Mouse (Mus musculus) midbrain, postnatal 0 days (tissue): ENCODE measurements at regions not wholly inside any gene's neighbourhood (a gene's known extent, or its start where the extent isn't known, plus 50 kb on each side); places are given as distances from the start of the nearest gene placed in this dataset.

Experiments used
- ATAC-seq: fragments of 200-750 bp; cut with Nextera tagmentation; 2 replicates; pipeline ENCODE4 v1.8.0; 2017; ENCODE audit warnings: moderate number of reproducible peaks, mild to moderate bottlenecking, moderate TSS enrichment, moderate library complexity; ENCODE audit not compliant: low FRiP score
- DNase-seq: peaks from one replicate; pipeline ENCODE4 v3.0.0-alpha.2; 2015; ENCODE audit warnings: low spot score
- H3K27ac ChIP-seq: fragments of 300-500 bp; sonication (generic); 2 replicates; pipeline ENCODE4 v1.5.1; 2014; ENCODE audit warnings: low read depth, mild to moderate bottlenecking, low read length, mixed read lengths
- H3K27me3 ChIP-seq: fragments of 300-500 bp; sonication (generic); 2 replicates; pipeline ENCODE4 v1.6.1; 2014; ENCODE audit warnings: low read length, control low read depth, mixed read lengths; ENCODE audit not compliant: insufficient read depth
- H3K36me3 ChIP-seq: fragments of 300-500 bp; sonication (generic); 2 replicates; pipeline ENCODE4 v1.6.1; 2014; ENCODE audit warnings: low read length, control low read depth, mixed read lengths; ENCODE audit not compliant: insufficient read depth
- H3K4me1 ChIP-seq: fragments of 300-500 bp; sonication (generic); 2 replicates; pipeline ENCODE4 v1.6.1; 2014; ENCODE audit warnings: mild to moderate bottlenecking, control low read depth, antibody characterized with exemption, low read length, mixed read lengths; ENCODE audit not compliant: insufficient read depth
- H3K4me2 ChIP-seq: fragments of 300-500 bp; sonication (generic); 2 replicates; pipeline ENCODE4 v1.6.1; 2014; ENCODE audit warnings: low read depth, mild to moderate bottlenecking, low read length, mixed read lengths; ENCODE audit not compliant: poor library complexity, severe bottlenecking
- H3K4me3 ChIP-seq: fragments of 300-500 bp; sonication (generic); 2 replicates; pipeline ENCODE4 v1.5.1; 2014; ENCODE audit warnings: low read depth, mild to moderate bottlenecking, low read length, moderate library complexity
- H3K9ac ChIP-seq: fragments of 300-500 bp; sonication (generic); replicated peaks from 2 replicates; pipeline ENCODE4 v1.6.1; 2014; ENCODE audit warnings: mild to moderate bottlenecking, low read length, moderate library complexity, mixed read lengths; ENCODE audit not compliant: poor library complexity, severe bottlenecking
- H3K9me3 ChIP-seq: fragments of 300-500 bp; sonication (generic); 2 replicates; pipeline ENCODE4 v1.6.1; 2016; ENCODE audit warnings: low read length, control low read depth
- CTCF ChIP-seq: IDR thresholded peaks from 2 replicates; pipeline ENCODE4 v1.5.1; 2016; ENCODE audit warnings: antibody characterized with exemption, mild to moderate bottlenecking
- WGBS: fragments of 180-500 bp; shearing (Covaris S2); extraction: QIAGEN DNeasy Blood & Tissue Kit; methylation state at CpG from one replicate; pipeline ENCODE4 v1.1.7; 2014; 5-methylcytosine and 5-hydroxymethylcytosine counted together

DNA sequence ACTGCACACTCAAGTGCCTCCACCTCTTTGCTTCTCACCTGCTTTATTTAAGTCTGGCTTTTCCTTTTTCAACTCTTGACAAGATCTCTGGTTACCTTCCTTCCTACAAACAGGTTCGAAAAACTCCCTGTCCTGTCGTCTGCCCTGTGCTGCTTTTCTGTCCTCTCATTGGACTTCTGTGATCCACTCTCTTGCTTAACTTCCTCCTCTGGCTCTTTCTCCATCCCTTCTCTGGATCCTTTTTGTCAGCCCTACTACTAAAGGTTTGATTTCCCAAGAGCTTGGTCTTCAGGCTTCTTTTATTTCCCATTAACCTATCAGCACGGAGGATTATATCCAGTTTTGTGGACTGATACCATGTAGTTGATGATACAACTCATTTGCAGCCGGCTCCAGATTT, 149.8 kb downstream of the Satb1 start:
- Histone ChIP-seq H3K9ac (no peak overlapping the region), H3K9me3 (no peaks in the 10 kb centered on the region)

DNA sequence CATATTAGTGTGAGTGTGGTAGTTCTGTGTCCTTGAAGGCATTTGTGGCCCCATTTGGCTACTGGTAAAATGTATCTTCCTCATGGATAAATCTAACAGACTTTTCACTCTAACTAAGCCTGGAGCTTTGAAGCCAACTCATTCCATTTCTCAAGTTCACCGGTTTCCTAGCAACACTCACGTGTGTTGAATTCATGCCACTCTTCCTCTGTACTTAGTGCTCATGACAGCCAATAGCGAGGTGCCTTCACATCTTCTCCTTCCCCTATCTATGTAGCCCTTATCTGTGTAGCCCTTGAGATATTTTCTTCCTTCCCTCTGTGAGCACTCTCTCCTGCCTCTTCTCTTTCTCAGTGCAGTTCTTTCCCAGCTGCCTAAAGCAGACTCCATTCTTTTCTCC, 150.7 kb downstream of the Satb1 start:
- Histone ChIP-seq H3K9ac (no peak overlapping the region), H3K4me2 (no peak overlapping the region), H3K27me3 (no peaks in the 10 kb centered on the region), H3K36me3 (no peaks in the 10 kb centered on the region), H3K4me3 (no peak overlapping the region), H3K4me1 (no peaks in the 10 kb centered on the region), H3K9me3 (no peaks in the 10 kb centered on the region), H3K27ac (no peak overlapping the region)
- 56% methylated on average over 3 of the region's 3 CpGs for WGBS
- TF ChIP-seq CTCF: no peak
- DNase-seq (peak; percentile 71), ATAC-seq (peak; percentile 71; the same call in 1 of the 2 replicates)

More for the DNA sequence above, 149.8 kb downstream of the Satb1 start:
- no peak overlapping the region for H3K27ac ChIP-seq
- H3K27me3 ChIP-seq: no peaks in the 10 kb centered on the region
- no peak for DNase-seq
- 91% methylated on average over 4 of the region's 4 CpGs for WGBS
- no peaks in the 10 kb centered on the region for H3K36me3 ChIP-seq
- no peak overlapping the region for H3K4me2 ChIP-seq
- no peak for ATAC-seq
- H3K4me1 ChIP-seq: no peaks in the 10 kb centered on the region
- TF ChIP-seq CTCF: no peak
- no peak overlapping the region for H3K4me3 ChIP-seq

DNA sequence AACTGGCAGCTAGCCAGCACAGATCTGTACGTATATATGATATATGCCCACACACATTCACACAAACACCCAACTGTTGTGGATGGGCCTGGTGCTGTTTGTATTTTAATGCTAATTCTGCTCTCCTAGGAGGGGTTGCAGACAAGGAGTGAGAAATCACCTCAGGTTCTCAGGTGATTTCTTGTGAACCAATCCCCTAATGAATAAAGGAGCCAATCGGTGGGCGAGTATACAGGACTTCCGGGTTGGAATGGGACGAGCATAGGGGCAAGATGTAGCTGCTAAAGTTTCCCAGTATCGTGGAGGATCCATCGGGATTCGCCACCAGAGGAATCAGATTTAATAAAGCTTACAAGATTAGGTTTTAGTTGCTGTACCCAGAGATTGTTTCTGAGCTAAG, 155.6 kb downstream of the Satb1 start:
- no peaks in the 10 kb centered on the region for H3K36me3 ChIP-seq
- no peaks in the 10 kb centered on the region for H3K9me3 ChIP-seq
- no peak overlapping the region for H3K4me3 ChIP-seq
- no peaks in the 10 kb centered on the region for H3K4me1 ChIP-seq
- no peak for ATAC-seq
- H3K4me2 ChIP-seq: no peak overlapping the region
- H3K9ac ChIP-seq: no peak overlapping the region
- H3K27ac ChIP-seq: no peak overlapping the region
- WGBS: 94% methylated on average over 8 of the region's 8 CpGs
- TF ChIP-seq CTCF: no peak
- H3K27me3 ChIP-seq: no peaks in the 10 kb centered on the region
- DNase-seq: no peak

DNA sequence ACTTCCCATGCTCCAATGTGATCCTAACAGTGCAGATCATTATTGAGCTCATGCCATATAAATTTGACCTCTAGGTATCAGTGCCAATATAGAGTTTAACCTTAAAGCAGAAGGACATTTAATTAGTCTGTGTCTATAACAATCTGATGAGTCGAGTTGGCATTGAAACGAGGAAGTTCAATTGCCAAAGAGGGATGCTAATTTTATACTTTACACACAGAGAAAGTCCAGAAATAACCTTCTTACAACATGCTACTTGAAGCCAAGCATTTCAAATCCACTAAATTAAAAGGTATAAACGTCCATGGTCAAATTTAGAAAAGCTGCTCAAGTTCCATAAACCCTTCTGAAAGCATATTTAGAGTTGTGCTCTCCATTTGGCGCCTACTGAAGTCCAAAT, 174.7 kb downstream of the Satb1 start:
- Histone ChIP-seq H3K36me3 (no peaks in the 10 kb centered on the region), H3K27ac (no peak overlapping the region), H3K9me3 (no peaks in the 10 kb centered on the region), H3K4me3 (no peak overlapping the region), H3K27me3 (no peaks in the 10 kb centered on the region), H3K9ac (no peak overlapping the region), H3K4me2 (no peak overlapping the region), H3K4me1 (no peaks in the 10 kb centered on the region)
- no peak for TF ChIP-seq CTCF
- no peak for DNase-seq
- ATAC-seq: no peak
- WGBS: 79% methylated on average over 4 of the region's 4 CpGs

DNA sequence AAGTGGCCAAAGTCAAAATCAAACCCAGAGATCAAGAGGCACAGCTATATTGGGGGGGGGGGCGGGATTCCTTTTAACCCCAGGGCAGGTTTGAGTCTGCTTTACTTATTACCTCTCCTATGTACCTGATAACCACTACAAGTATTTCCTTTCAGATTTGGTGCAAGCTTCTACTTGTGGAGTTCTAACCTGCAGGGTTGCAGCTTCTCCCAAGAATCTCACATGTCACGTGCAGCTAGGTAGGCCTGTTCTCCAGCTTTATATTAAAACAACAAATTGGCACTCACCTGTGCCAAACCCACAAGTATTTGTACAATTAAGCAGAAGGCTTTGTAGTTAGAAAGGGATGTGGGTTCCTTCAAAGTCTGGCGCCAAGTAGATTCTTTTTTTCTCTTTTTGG, 179.2 kb downstream of the Satb1 start:
- no peak for DNase-seq
- Histone ChIP-seq H3K27ac (no peak overlapping the region), H3K4me1 (no peaks in the 10 kb centered on the region), H3K4me2 (no peak overlapping the region), H3K27me3 (no peaks in the 10 kb centered on the region), H3K36me3 (no peaks in the 10 kb centered on the region), H3K9me3 (no peaks in the 10 kb centered on the region), H3K4me3 (no peak overlapping the region), H3K9ac (no peak overlapping the region)
- 85% methylated on average over 3 of the region's 3 CpGs for WGBS
- TF ChIP-seq CTCF: no peak
- ATAC-seq: no peak

- Histone ChIP-seq H3K4me1 (no peaks in the 10 kb centered on the region), H3K27ac (no peak overlapping the region), H3K27me3 (no peaks in the 10 kb centered on the region), H3K9me3 (no peaks in the 10 kb centered on the region), H3K4me2 (no peak overlapping the region), H3K36me3 (no peaks in the 10 kb centered on the region), H3K9ac (no peak overlapping the region), H3K4me3 (no peak overlapping the region)
- DNase-seq: no peak
- TF ChIP-seq CTCF: no peak
- WGBS: 82% methylated on average over 2 of the region's 2 CpGs
- ATAC-seq: no peak
Measured at GRCm38 (mm10) chr17:51651880-51652279, 181.2 kb downstream of the Satb1 start.
